In genomic region chr13:46257847-46258246, GRCm38 (mm10) we compare ENCODE assay signal across 9 mouse cellular contexts. TPM values are rescaled to one million over a fixed set of nuclear protein-coding genes. Genes with fewer than 3 reads are reported as not detected.
DNase-seq lines count a peak whose midpoint lies in the region; ATAC-seq and TF ChIP-seq lines count a peak whose summit lies in the region.
"Had no signal": no experiment of that assay in that cellular context is flagged by ENCODE, and none has a peak within 500 bp of the region (broad histone marks: within the 10 kb centered on the region; RNA-seq: fewer than 3 reads in every experiment).

No protein-coding gene starts in this region.

- TF ChIP-seq EP300 in stomach, postnatal 0 days (optimal IDR thresholded peaks at IDR 0.05), result no peak

- DNase-seq in kidney, adult 11 months, result peak; percentile 37
- DNase-seq in adrenal gland, postnatal 36 days, result peak; percentile 49 to 74
- DNase-seq in embryonic facial prominence, embryonic 10.5 days (ENCODE audit: low spot score), result peak; percentile 72
- peak; percentile 79 to 85 for DNase-seq in heart, postnatal 10 days
- peak; percentile 82 to 87 for DNase-seq in layer of hippocampus, postnatal 10 days (ENCODE audit: low spot score in 2 of 2)
- peak; percentile 71 for DNase-seq in stomach, postnatal 0 days (ENCODE audit: low spot score)

- H3K9me3 ChIP-seq in kidney, embryonic 14.5 days (ENCODE audit: control insufficient read depth, low read length), result no peaks in the 10 kb centered on the region
- H3K9me3 ChIP-seq in embryonic facial prominence, embryonic 10.5 days, result no peaks in the 10 kb centered on the region
- H3K9me3 ChIP-seq in stomach, postnatal 0 days (ENCODE audit: control insufficient read depth, low read length), result no peaks in the 10 kb centered on the region
- H3K9me3 ChIP-seq: limb, embryonic 13.5 days had no signal

- no peak for ATAC-seq in kidney, embryonic 14.5 days (ENCODE audit: low FRiP score, low TSS enrichment)
- ATAC-seq in megakaryocyte progenitor cell, adult 5-6 weeks (replicated peaks; ENCODE audit: poor library complexity), result peak; percentile 57
- ATAC-seq in stomach, postnatal 0 days (ENCODE audit: low FRiP score, low TSS enrichment), result 0 out of 2 replicates have a peak, but pooled peaks have one; percentile 29

- H3K9ac ChIP-seq in kidney, embryonic 14.5 days (ENCODE audit: low read depth, low read length), result no peak overlapping the region
- H3K9ac ChIP-seq in stomach, postnatal 0 days (ENCODE audit: low read length), result no peak overlapping the region
- H3K9ac ChIP-seq: limb, embryonic 13.5 days had no signal

- intact Hi-C loops in heart, postnatal 10 days (cut with DNase I), result loop anchor here (2.0 to 5.0 kb wide), 4 partner anchors 75 to 721 kb away; no protein-coding TSS in a partner anchor

- no peak overlapping the region for H3K4me2 ChIP-seq in kidney, embryonic 14.5 days (replicated peaks; ENCODE audit: low read depth, low read length)
- no peak overlapping the region for H3K4me2 ChIP-seq in stomach, postnatal 0 days (replicated peaks; ENCODE audit: low read depth)
- H3K4me2 ChIP-seq: limb, embryonic 13.5 days had no signal

- no peaks in the 10 kb centered on the region for H3K36me3 ChIP-seq in kidney, embryonic 14.5 days (ENCODE audit: control insufficient read depth, insufficient read depth, low read length)
- no peaks in the 10 kb centered on the region for H3K36me3 ChIP-seq in embryonic facial prominence, embryonic 10.5 days (replicated peaks)
- no peaks in the 10 kb centered on the region for H3K36me3 ChIP-seq in stomach, postnatal 0 days (ENCODE audit: control insufficient read depth, insufficient read depth, low read length)
- H3K36me3 ChIP-seq: limb, embryonic 13.5 days had no signal

- H3K4me3 ChIP-seq in kidney, embryonic 14.5 days (ENCODE audit: low read length), result no peak overlapping the region
- no peak overlapping the region for H3K4me3 ChIP-seq in embryonic facial prominence, embryonic 10.5 days
- no peak overlapping the region for H3K4me3 ChIP-seq in stomach, postnatal 0 days (ENCODE audit: low read depth, low read length)
- H3K4me3 ChIP-seq: limb, embryonic 13.5 days had no signal

- no peak overlapping the region for H3K27ac ChIP-seq in kidney, embryonic 14.5 days (ENCODE audit: low read depth, low read length)
- no peak overlapping the region for H3K27ac ChIP-seq in embryonic facial prominence, embryonic 10.5 days (replicated peaks)
- no peak overlapping the region for H3K27ac ChIP-seq in stomach, postnatal 0 days (replicated peaks)
- H3K27ac ChIP-seq: limb, embryonic 13.5 days had no signal

- 3% methylated on average over 4 of the region's 4 CpGs for WGBS in kidney, embryonic 14.5 days
- WGBS in embryonic facial prominence, embryonic 10.5 days, result 5% methylated on average over 4 of the region's 4 CpGs
- WGBS in stomach, postnatal 0 days, result 3% methylated on average over 4 of the region's 4 CpGs

- H3K4me1 ChIP-seq in kidney, embryonic 14.5 days (ENCODE audit: control insufficient read depth, insufficient read depth, low read length), result no peaks in the 10 kb centered on the region
- peaks cover 7% of the 10 kb centered on the region; the same call in 1 of the 2 replicates for H3K4me1 ChIP-seq in embryonic facial prominence, embryonic 10.5 days
- H3K4me1 ChIP-seq in stomach, postnatal 0 days (replicated peaks; ENCODE audit: control insufficient read depth, insufficient read depth), result no peaks in the 10 kb centered on the region

- peak; percentile 85 for TF ChIP-seq CTCF in stomach, postnatal 0 days (IDR thresholded peaks at IDR 0.05; ENCODE audit: low read depth)

- no peaks in the 10 kb centered on the region for H3K27me3 ChIP-seq in kidney, embryonic 14.5 days (ENCODE audit: control insufficient read depth, insufficient read depth, low read length)
- no peaks in the 10 kb centered on the region for H3K27me3 ChIP-seq in embryonic facial prominence, embryonic 10.5 days (replicated peaks; ENCODE audit: low read depth, poor library complexity, severe bottlenecking)
- H3K27me3 ChIP-seq in stomach, postnatal 0 days (ENCODE audit: control insufficient read depth, insufficient read depth, low read length), result no peaks in the 10 kb centered on the region
- H3K27me3 ChIP-seq: limb, embryonic 13.5 days had no signal

RNA-seq across cellular contexts. Expression of gene Stmnd1, which starts 15.7 kb away (rescaled TPM):
- 0.47 and 0.57 TPM in 2 replicates for polyA plus RNA-seq in kidney, embryonic 14.5 days (2014; fragmentation: Nextera tagmentation; extraction: Ambion mirVana)
- total RNA-seq in adrenal gland, postnatal 36 days (2021), result not detected
- polyA plus RNA-seq in embryonic facial prominence, embryonic 10.5 days (2016; fragmentation: Nextera tagmentation; extraction: Ambion mirVana), result 0.11 TPM in 2 replicates
- under 1 TPM; 0.50 TPM for total RNA-seq in heart, postnatal 10 days (2021)
- total RNA-seq in layer of hippocampus, postnatal 10 days (2021), result under 1 TPM in 1 of 2 experiments, not detected in 1; 0.34 TPM
- not detected in 2 replicates for total RNA-seq in megakaryocyte progenitor cell, adult 5-6 weeks (2015)
- not detected in 2 replicates for total RNA-seq in megakaryocyte progenitor cell, adult 5-6 weeks (2017)
- polyA plus RNA-seq in stomach, postnatal 0 days (2015; fragmentation: Nextera tagmentation; extraction: Ambion mirVana), result 0.45 and 0.51 TPM in 2 replicates
